Mouse (Mus musculus): Measurements from ENCODE around the gene Cdca4. TPM values are rescaled to one million over a fixed set of nuclear protein-coding genes. Genes with fewer than 3 reads are reported as not detected.

Cdca4 gene
- total RNA-seq, 2 experiments from 2014 or later: 2.1 to 3.0 TPM

Other genes with a start within 250 kb of the Cdca4 start
- gene Inf2, start 240.6 kb downstream of the Cdca4 start, total RNA-seq (2021): 10 to 100 TPM in 1 of 2 experiments, 1 to 10 TPM in 1; 9.2 to 11.1 TPM
- gene Adssl1, start 209.4 kb downstream of the Cdca4 start, total RNA-seq (2021): 100 to 1,000 TPM; 904 to 982 TPM
- 10 to 100 TPM; 12.6 to 17.0 TPM for gene Siva1, start 184.7 kb downstream of the Cdca4 start, total RNA-seq (2021)
- 10 to 100 TPM; 49.9 to 55.7 TPM for gene Akt1, start 154.5 kb downstream of the Cdca4 start, total RNA-seq (2021)
- gene Zbtb42, start 150.6 kb downstream of the Cdca4 start, total RNA-seq (2021): 1 to 10 TPM in 1 of 2 experiments, under 1 TPM in 1; 0.79 to 1.1 TPM
- gene Cep170b, start 109.0 kb downstream of the Cdca4 start, total RNA-seq (2021): 10 to 100 TPM; 11.2 to 12.3 TPM
- 1 to 10 TPM; 2.3 to 3.0 TPM for gene Pld4, start 68.8 kb downstream of the Cdca4 start, total RNA-seq (2021)
- gene Ahnak2, start 26.8 kb downstream of the Cdca4 start, total RNA-seq (2021): 1 to 10 TPM; 5.0 to 7.0 TPM
- gene Clba1, start 20.5 kb downstream of the Cdca4 start, total RNA-seq (2021): under 1 TPM; 0.31 to 0.64 TPM
- under 1 TPM; 0.10 to 0.26 TPM for gene Gpr132, start 38.8 kb upstream of the Cdca4 start, total RNA-seq (2021)
- 10 to 100 TPM; 18.0 to 19.6 TPM for gene Jag2, start 100.4 kb upstream of the Cdca4 start, total RNA-seq (2021)
- 1 to 10 TPM; 7.5 to 8.2 TPM for gene Nudt14, start 112.7 kb upstream of the Cdca4 start, total RNA-seq (2021)
- gene Btbd6, start 147.1 kb upstream of the Cdca4 start, total RNA-seq (2021): 10 to 100 TPM; 12.7 to 13.5 TPM
- gene Brf1, start 171.3 kb upstream of the Cdca4 start, total RNA-seq (2021): 10 to 100 TPM; 16.8 to 20.9 TPM
- gene Pacs2, start 185.1 kb upstream of the Cdca4 start, total RNA-seq (2021): 10 to 100 TPM; 34.9 to 36.6 TPM
- gene Tex22, start 245.1 kb upstream of the Cdca4 start, total RNA-seq (2021): under 1 TPM; 0.22 to 0.31 TPM